Mouse (Mus musculus) macrophage (primary cell): ENCODE data around the gene Pcnp. TPM values are rescaled to one million over a fixed set of nuclear protein-coding genes. Genes with fewer than 3 reads are reported as not detected.
"Not testable (repeated sequence)": the region's sequence is repeated elsewhere in the genome, so short reads cannot be mapped to it uniquely, and the experiment has no call there.

Experiments
- H3K27ac ChIP-seq: fragments of 350-480 bp; formaldehyde crosslinking; 2 replicates; pipeline ENCODE4 v1.9.0; 2021
- H3K36me3 ChIP-seq: fragments of 350-480 bp; formaldehyde crosslinking; 2 replicates; pipeline ENCODE4 v1.9.0; 2021; ENCODE audit errors: inconsistent target
- H3K4me3 ChIP-seq: fragments of 350-480 bp; formaldehyde crosslinking; 2 replicates; pipeline ENCODE4 v1.9.0; 2021; ENCODE audit errors: inconsistent target
- H3K79me2 ChIP-seq: fragments of 350-480 bp; formaldehyde crosslinking; 2 replicates; pipeline ENCODE4 v1.9.0; 2021; ENCODE audit errors: inconsistent target
- WGBS: methylation state at CpG from one replicate; pipeline ENCODE4 v1.1.7; 2026; ENCODE audit warnings: inconsistent platforms; ENCODE audit not compliant: missing documents; 5-methylcytosine and 5-hydroxymethylcytosine counted together
- polyA plus RNA-seq: library from polyadenylated mRNA; stranded (reverse); fragments of 250-400 nt; gene quantifications from 3 replicates; pipeline ENCODE4 v1.2.4, GENCODE M21; 2018; ENCODE audit warnings: inconsistent platforms

The Pcnp gene
- polyA plus RNA-seq, 1 experiment from 2014 or later, result 123 TPM

DNA sequence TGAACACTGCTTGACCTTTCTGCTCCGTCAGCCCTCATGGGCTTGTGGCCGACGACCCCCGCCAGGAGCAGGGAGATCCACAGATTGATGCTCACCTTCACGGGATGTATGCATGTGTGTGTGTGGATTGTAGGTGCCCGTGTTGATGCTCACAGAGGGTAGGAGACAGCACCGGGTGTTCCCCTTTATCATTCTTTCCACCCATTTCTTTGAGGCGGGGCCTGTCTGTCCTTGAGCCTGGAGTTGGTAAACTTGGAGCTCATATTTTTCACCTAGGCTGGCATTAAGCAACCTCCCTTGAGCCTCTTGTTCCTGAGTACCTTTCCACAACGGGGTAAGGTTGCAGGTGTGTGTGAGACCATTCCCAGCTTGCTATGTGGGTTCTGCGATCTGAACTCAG lies 28.6 kb upstream of the Pcnp start:
- WGBS, result 88% methylated on average over 10 of the region's 10 CpGs
- Histone ChIP-seq H3K27ac (no peak overlapping the region), H3K79me2 (no peaks in the 10 kb centered on the region), H3K36me3 (no peaks in the 10 kb centered on the region), H3K4me3 (no peak overlapping the region)

- no peaks in the 10 kb centered on the region for H3K36me3 ChIP-seq
- no peak overlapping the region for H3K4me3 ChIP-seq
- H3K27ac ChIP-seq, result no peak overlapping the region
- no peaks in the 10 kb centered on the region for H3K79me2 ChIP-seq
- WGBS, result 85% methylated on average over 7 of the region's 7 CpGs
Observed at GRCm38 (mm10) chr16:56056944-56057590, 27.5 kb upstream of the Pcnp start.

- no peaks in the 10 kb centered on the region for H3K79me2 ChIP-seq
- WGBS, result 81% methylated on average over 3 of the region's 3 CpGs
- H3K36me3 ChIP-seq, result no peaks in the 10 kb centered on the region
- no peak overlapping the region for H3K27ac ChIP-seq
- H3K4me3 ChIP-seq, result no peak overlapping the region
Observed at GRCm38 (mm10) chr16:56055911-56056310, 26.4 kb upstream of the Pcnp start.

- not testable (repeated sequence) for H3K27ac ChIP-seq, H3K36me3 ChIP-seq, H3K79me2 ChIP-seq, H3K4me3 ChIP-seq
- WGBS, result no CpG with 5 or more reads among the region's 4 CpGs
Observed at GRCm38 (mm10) chr16:56048038-56048437, 18.5 kb upstream of the Pcnp start, which contains the start of gene Senp7. Gene Senp7 (plus strand): TSS chr16:56048338.

- H3K36me3 ChIP-seq, result peaks cover 14% of the 10 kb centered on the region; the same call in 1 of the 2 replicates
- peak overlapping the region; percentile 69 for H3K27ac ChIP-seq
- peak overlapping the region; percentile 93 for H3K4me3 ChIP-seq
- 40% methylated on average over 8 of the region's 8 CpGs for WGBS
- H3K79me2 ChIP-seq, result peaks cover 44% of the 10 kb centered on the region
Observed at GRCm38 (mm10) chr16:56038090-56038489, 8.6 kb upstream of the Pcnp start.

DNA sequence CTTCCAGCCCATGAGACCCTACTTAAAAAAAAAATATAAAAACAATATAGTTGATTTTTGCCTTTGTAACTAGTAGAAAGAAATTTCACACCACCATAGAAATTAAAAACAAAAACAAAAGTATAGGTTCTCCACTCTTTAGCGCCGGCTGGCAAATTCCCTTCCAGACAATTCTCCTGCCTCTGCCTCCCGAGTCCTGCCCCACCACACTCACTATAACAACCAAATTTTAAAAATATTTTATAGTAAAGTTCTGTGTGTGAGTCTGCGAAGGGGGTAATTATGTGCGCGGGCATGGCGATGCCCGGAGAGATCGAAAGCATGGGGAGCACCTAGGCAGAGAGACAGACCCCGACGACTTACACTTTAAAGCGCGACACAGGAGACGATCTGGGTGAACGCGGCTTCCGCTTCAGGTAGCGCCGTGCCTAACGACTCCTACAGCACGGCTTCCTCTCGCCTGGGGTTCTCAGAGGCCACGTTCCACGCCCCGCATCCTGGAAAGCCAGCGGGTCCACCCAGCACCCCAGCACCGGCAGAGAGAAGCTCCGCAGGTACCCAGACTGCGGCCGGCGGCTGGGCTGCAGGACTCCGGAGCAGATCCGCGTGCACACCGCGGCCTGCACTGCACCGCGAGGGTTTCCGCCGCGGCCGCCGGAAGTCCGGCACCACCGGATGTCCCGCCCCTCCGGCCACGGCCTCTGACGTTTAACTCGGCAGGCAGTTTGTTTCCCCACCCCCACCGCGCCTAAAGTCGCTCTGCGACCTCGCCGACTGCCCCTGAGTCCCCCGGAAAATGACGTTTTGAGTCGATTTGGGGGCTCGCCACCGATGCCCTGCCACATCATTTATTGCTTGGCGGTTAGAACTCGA lies 7.8 kb upstream of the Pcnp start, which contains the start of gene Trmt10c:
Gene Trmt10c, minus strand, starts transcription at position 682 of the 873 bp plus-strand sequence.
- Histone ChIP-seq H3K27ac (peak within 1 kb of the TSS; percentile 74), H3K36me3 (peaks cover 14% of the 10 kb centered on the region; the same call in 1 of the 2 replicates), H3K79me2 (peaks cover 51% of the 10 kb centered on the region), H3K4me3 (peak within 1 kb of the TSS; percentile 93)
- under 1% methylated on average over 59 of the region's 63 CpGs for WGBS

DNA sequence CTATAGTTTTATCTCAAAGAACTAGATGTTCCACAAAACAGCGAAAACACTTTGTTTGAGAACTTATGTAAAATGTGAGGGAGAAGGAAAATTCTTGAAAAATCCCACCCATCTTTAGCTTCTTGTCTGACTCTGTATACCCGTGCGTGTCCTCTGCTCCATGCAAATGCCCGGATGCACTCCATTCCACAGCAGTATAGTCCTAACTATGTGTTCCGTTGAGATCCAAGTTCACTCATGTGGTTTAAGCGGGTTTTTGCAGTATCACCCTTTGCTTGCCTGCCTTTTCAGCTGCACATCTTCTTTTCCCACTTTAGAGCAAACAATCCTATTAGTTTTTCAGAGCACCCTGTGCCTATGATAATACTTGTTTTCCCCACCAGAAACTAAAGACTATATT lies 7.0 kb upstream of the Pcnp start:
- peaks cover 51% of the 10 kb centered on the region for H3K79me2 ChIP-seq
- H3K27ac ChIP-seq, result peak overlapping the region; percentile 74
- WGBS, result 55% methylated on average over 6 of the region's 6 CpGs
- H3K4me3 ChIP-seq, result peak overlapping the region; percentile 93
- H3K36me3 ChIP-seq, result peaks cover 14% of the 10 kb centered on the region; the same call in 1 of the 2 replicates

DNA sequence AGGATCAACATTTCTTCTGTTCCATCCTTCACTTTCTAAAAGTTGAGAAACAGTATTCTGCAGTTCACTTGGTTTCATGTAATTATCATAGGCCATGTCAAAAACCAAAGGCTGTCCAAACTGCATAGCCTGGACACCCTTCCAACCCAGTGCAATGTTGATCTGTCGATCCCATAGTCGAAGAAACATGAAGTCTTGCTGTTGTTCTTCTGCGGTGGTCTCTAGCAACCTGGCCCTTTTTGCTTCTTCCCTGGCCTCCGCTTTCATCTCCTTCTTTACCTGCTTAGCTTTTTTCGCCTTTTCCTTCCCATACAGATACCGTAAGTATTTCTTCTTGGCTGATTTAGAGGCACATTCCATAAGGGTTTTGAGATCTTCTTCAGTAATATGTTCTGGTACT lies 5.0 kb upstream of the Pcnp start:
- peaks cover 14% of the 10 kb centered on the region; the same call in 1 of the 2 replicates for H3K36me3 ChIP-seq
- H3K27ac ChIP-seq, result no peak overlapping the region
- H3K4me3 ChIP-seq, result no peak overlapping the region
- peaks cover 51% of the 10 kb centered on the region for H3K79me2 ChIP-seq
- 90% methylated on average over 6 of the region's 6 CpGs for WGBS

DNA sequence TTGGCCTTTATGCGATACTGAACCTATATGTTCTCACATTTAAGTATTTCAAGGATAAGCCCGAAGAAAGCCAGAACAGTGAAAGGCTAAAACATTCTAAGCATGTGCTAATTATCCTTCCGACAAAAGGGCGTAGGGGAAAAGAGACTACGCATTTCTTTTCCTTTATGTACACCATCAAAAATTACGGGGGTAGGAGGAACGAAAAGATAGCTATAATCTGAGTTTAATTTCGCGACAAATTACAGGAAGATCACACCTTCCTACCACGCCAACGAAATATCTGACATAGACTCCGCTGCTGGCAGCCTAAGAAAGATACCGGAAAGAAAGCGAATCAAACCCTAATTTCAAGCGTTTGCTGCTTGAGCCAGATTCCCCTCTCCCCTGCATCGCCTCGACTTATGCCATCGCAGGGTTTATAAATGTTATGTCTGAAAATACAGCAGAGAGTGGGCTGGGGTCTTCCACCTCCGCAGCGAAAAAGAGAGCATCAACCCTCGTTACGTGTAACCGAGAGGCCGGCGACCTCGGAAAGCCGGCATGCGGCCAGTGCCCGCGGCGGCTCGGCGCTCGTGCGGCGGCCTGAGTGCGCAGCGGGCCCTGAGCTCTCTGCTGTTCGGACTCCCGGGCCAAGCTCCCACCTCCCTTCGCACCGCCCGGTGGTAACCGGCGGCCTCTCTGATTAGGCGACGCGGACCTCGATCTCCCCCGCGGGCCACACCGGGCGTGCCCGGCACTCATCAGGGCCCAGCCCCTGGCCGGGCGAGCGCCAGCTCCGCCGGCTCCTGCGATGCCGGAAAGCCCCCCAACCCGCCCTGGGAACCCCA lies 602 bp downstream of the Pcnp start:
- peak overlapping the region; percentile 89 for H3K4me3 ChIP-seq
- H3K27ac ChIP-seq, result peak overlapping the region; percentile 60
- H3K36me3 ChIP-seq, result peaks cover 4% of the 10 kb centered on the region; the same call in 1 of the 2 replicates
- under 1% methylated on average over 57 of the region's 62 CpGs for WGBS
- H3K79me2 ChIP-seq, result peaks cover 67% of the 10 kb centered on the region

DNA sequence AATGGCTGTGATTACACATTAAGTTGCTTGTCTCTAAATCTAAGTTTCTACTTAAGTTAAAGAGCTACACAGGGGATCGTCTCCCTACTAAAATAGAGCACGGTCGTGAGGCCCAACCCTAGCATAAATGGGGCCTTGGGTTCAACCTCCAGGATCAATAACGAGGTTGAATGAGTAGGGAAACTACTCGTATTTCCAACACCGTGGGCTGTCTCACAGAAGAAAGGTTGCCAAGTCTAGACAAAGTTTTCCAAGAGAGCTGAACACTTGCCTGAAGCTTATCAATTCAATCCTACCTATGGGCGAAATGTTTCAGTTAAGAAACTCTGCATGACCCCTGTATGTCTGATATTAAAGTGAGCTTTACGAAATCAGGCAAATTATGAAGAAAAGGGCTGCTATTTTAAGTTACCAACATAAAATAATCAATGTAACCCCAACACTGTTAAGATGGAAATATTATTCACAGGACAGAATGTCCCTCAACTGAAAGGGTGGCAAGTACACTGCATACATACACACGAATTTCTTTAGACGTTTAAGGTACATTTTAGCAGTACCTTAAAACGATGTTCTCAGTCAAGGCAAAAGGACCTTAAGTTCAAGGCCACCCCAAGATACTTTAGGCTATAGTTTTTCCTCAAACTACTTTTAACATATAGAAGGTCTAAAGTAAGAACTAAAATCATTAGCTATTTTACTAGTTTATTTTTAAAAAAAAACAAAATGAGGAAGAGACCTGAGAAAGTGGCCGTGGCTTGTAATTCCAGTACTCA lies 1.5 kb downstream of the Pcnp start:
- Histone ChIP-seq H3K4me3 (peak overlapping the region; percentile 89), H3K36me3 (no peaks in the 10 kb centered on the region), H3K79me2 (peaks cover 67% of the 10 kb centered on the region), H3K27ac (peak overlapping the region; percentile 60)
- WGBS, result 54% methylated on average over 12 of the region's 12 CpGs

DNA sequence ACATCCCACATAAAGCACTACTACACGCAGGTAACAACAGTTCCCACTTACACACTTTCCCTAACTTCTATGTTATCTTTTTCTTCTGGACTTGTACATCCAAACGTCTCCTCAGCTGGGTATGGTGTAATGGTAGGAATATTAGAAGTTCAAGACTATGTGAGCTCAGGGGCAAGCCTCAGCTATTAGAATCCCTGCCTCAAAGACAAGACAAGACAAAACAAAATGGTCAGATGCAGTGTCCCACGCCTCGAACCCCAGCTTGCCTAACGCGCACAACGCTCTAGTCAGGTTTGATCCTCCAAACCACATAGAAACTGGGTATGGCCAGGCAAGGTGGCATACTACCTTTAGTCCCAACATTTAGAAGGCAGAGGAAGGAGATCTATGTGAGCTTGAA lies 9.9 kb downstream of the Pcnp start:
- peaks cover 40% of the 10 kb centered on the region for H3K36me3 ChIP-seq
- WGBS, result 99% methylated on average over 7 of the region's 7 CpGs
- peaks cover 57% of the 10 kb centered on the region for H3K79me2 ChIP-seq
- H3K4me3 ChIP-seq, result no peak overlapping the region
- no peak overlapping the region for H3K27ac ChIP-seq

- Histone ChIP-seq H3K4me3 (no peak overlapping the region), H3K36me3 (peaks cover 20% of the 10 kb centered on the region), H3K79me2 (peaks cover 1% of the 10 kb centered on the region; the same call in 1 of the 2 replicates), H3K27ac (no peak overlapping the region)
- 92% methylated on average over 7 of the region's 7 CpGs for WGBS
Observed at GRCm38 (mm10) chr16:56014076-56014475, 15.5 kb downstream of the Pcnp start.

- Histone ChIP-seq H3K4me3 (no peak overlapping the region), H3K27ac (no peak overlapping the region), H3K36me3 (peaks cover 10% of the 10 kb centered on the region), H3K79me2 (no peaks in the 10 kb centered on the region)
- WGBS, result 89% methylated on average over 6 of the region's 10 CpGs
Observed at GRCm38 (mm10) chr16:56012789-56013743, 16.5 kb downstream of the Pcnp start.
